Mouse (Mus musculus) left cerebral cortex, postnatal 14 days (tissue): Measurements from ENCODE around the gene Dab1. TPM values are rescaled to one million over a fixed set of nuclear protein-coding genes. Genes with fewer than 3 reads are reported as not detected.

Experiments used
- DNase-seq, 2 experiments: peaks; one replicate each; pipeline ENCODE4 v3.0.0; 2021 to 2022; ENCODE audit warnings: low spot score in 2 of 2, mixed read lengths in 1 of 2
- intact Hi-C: fragments of 180-260 bp; cut with DNase I; formaldehyde crosslinking; loops from one replicate; pipeline ENCODE4 v1.15.1; 2025
- long read RNA-seq, 2 experiments: library from polyadenylated mRNA; stranded (forward); transcript quantifications; one replicate each; pipeline ENCODE4 v2.0.0; 2021
- total RNA-seq, 2 experiments: library from RNA; stranded (reverse); gene quantifications; 2 replicates each; pipeline ENCODE4 v1.2.3; 2021

Dab1 gene
- total RNA-seq, result 100 to 1,000 TPM in 1 of 2 experiments, 10 to 100 TPM in 1; 92.3 to 101 TPM
- long read RNA-seq, experiment 1, full-length matches to known transcripts, result 11 of 71 reads
- long read RNA-seq, experiment 1, partial matches to known transcripts, result 27 of 71 reads
- long read RNA-seq, experiment 1, other reads (novel, unspliced or antisense), result 33 of 71 reads
- long read RNA-seq, experiment 2, full-length matches to known transcripts, result 22 of 71 reads
- long read RNA-seq, experiment 2, partial matches to known transcripts, result 21 of 71 reads
- long read RNA-seq, experiment 2, other reads (novel, unspliced or antisense), result 28 of 71 reads

DNA sequence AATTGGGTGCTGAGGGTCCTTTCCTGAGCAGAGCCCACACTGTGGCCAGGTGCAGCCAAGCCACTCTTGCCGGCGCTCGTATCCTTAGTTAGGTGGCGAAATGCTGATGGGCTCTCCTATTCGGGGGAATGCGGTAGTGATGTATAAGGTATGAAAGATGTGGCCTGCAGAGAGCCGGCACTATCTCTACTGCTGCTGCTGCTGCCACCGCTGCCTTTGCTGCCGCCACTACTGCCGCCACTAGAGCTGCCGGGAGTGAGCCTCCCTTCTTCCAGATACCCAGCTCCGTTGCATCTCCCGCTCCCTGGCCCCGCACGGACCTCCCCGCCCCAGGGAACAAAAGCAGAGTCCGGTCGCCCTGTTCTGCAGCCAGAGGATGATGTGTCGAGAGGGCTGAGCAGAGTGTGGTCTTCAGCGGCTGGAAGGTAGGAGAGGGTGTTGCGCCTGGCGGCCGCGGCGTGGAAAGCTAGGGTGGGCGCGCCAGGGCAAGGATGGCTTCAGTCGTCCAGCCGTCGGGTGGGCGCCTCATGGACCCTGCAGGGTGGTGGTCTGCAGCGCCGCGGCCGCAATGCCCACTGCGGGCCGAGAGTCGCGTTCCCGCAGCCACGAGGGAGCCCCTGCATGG is at the start of gene Dab1:
Gene Dab1, plus strand, starts transcription at position 39 of the 625 bp plus-strand sequence.
- peak; percentile 81 to 82 for DNase-seq
- intact Hi-C loops, result no loop called here

GRCm38 (mm10) chr4:103571721-103572352 is 47.3 kb upstream of the Dab1 start:
- intact Hi-C loops, result no loop called here
- no peak for DNase-seq

GRCm38 (mm10) chr4:103575556-103575955 is 43.6 kb upstream of the Dab1 start:
- no peak for DNase-seq
- intact Hi-C loops, result no loop called here

DNA sequence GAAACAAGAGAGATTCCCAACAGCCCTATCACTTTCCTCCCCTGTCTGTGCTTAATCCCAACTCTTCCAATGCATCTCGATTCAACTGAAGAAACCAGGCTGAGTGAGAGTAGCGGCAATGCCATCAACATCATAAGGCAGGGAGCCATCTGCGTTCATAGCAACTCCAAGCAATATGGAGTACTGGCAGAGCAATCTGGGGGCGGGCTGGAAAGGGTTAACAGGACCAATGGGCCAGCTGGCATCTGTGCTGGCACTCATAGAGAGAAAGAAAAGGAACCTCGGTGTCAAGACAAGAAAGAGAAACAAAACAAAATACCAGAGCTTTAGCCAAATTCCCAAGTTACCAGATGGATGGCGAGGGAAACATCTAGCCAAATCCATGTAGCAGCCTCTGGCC is 42.9 kb upstream of the Dab1 start:
- intact Hi-C loops, result no loop called here
- no peak for DNase-seq

GRCm38 (mm10) chr4:103577111-103577815 is 41.9 kb upstream of the Dab1 start:
- DNase-seq, result peak in 1 of 2 experiments; percentile 23
- intact Hi-C loops, result no loop called here

DNA sequence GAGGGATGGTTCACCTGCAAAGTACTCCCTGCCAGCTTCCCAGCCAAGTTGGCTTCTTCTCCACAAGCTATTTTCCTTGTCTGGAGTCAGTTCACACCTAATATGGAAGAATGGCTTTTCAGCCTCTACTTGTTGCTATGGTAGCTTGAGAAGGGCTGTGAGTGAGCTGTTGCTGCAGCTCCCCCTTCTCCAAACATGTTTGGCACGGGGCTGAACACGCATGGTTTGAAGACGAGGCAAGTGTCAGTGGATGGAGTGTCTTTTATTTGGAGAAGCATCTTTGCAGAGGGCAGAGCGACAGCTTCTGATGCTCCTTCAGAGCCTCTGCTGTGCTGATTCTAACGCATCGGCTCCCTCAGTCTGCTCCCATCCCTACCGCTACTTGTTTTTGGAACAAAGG is 41.3 kb upstream of the Dab1 start:
- intact Hi-C loops, result no loop called here
- peak in 1 of 2 experiments; percentile 40 for DNase-seq

DNA sequence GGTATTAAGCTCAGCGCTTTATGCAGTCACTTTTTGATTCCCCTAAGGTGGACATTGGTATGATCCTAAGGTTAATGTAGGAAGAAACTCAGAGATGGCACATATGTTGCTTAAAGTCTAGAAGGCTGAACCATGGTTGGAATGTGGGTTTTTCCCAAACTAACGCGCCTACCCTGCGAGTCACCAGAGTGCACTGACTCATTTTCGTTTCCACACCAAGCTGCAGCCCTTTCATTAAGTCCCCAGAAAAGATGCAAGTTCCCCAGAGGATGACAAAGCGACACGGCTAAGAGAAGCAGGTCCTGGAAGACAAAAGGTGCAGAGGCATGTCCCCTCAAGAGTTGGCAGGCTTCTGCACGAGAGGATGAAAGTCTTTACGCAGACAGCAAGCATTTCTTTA is 39.1 kb upstream of the Dab1 start:
- intact Hi-C loops, result no loop called here
- no peak for DNase-seq

DNA sequence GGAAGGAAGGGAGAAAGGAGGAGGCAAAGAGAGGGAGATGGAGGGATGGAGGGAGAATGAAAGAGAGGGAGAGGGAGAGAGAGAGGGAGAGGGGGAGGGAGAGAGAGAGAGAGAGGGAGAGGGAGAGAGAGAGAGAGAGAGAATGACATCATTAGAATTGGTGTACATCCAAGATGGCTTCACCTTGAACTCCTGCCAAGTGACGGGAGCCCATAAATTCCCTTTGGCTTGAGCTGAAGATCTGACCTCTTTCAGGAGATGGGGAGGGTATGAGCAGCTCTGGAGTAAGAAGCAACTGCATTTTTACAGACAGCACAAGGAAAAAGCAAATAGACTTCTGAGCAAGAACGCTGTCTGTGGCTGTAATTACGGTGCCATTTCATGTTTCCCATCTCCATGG is 4.1 kb upstream of the Dab1 start:
- intact Hi-C loops, result no loop called here
- DNase-seq, result no peak

- intact Hi-C loops, result loop anchor here (10.0 kb wide), 1 partner anchor 275 kb away; no protein-coding TSS in a partner anchor
- peak in 1 of 2 experiments; percentile 45 for DNase-seq
Measured at GRCm38 (mm10) chr4:103619946-103620371, 800 bp downstream of the Dab1 start.

DNA sequence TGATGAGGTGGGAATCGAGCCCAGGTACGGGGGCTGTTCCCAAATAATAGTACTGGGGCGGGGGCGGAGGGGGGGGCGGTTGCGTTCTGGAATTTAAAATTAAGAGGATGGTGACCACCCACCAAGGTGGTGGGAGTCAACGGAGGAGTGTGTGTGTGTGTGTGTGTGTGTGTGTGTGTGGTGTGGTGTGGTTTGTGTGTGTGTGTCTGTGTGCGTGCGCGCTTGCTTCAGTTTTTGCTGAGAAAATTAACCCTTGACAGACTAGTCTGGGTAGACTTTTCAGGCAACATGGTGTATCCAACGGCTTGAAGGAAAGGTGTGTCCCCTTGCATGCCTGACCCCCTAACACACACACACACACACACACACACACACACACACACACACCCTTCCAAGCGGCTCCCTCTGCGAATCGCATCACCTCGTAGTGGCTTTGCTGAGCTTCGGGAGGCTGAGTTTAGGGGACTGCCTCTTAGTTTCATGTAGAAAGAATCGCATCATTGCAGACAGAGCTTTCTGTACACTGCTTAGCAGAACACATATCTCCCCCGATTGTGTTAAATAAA is 1.5 kb downstream of the Dab1 start:
- intact Hi-C loops, result loop anchor here (10.0 kb wide), 1 partner anchor 274 kb away; no protein-coding TSS in a partner anchor
- peak; percentile 36 to 53 for DNase-seq

DNA sequence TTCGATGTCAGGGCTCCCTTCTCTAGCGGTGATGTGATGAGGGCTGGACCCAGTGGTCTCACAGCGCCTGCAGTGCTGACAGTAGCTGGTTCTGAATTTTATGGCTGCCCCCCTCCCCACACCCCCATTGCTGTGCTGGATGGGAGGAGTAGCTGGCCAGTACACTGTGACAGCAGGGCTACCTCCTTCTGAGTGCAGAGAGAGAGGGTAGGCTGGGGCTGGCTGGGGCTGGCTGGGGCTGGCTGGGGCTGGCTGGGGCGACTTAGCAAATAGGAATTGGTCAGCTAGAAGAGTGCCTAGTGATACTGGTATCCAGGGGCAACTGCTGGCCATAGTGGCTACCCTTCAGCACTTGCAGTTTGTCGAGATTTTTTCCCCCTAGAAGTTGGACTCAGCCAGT is 2.4 kb downstream of the Dab1 start:
- DNase-seq, result peak in 1 of 2 experiments; percentile 47
- intact Hi-C loops, result loop anchor here (10.0 kb wide), 1 partner anchor 273 kb away; no protein-coding TSS in a partner anchor

- intact Hi-C loops, result no loop called here
- peak; percentile 39 to 51 for DNase-seq
Measured at GRCm38 (mm10) chr4:103630177-103630576, 11.0 kb downstream of the Dab1 start.

DNA sequence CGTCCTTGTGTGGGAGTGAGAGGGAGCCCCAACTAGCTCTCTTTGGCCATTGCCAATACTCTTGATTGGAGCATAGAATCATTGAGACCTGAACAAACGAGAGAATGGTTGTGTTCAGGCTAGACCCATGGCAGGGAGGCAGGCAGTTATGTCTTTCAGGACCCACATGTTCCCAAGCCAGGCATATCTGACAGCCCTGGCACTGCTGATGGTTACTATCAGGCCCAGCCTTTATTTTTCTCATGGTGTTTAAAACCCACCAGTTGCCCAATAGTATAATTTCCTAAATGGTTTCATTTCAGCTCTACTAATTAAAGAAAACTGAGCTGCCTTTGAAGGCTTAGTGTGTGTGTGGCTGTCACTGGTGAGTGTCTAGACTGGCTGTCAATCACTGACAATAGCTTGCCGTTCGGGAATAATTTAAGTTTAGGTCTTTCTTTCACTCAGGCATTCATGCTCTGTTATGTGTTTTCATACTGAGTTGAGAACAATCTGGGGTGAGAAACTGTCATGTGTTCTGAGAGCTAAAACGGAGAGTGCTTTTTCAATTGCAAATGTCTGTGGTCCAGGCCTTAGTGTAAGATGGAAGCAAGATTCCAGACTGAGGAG is 17.1 kb downstream of the Dab1 start:
- intact Hi-C loops, result no loop called here
- DNase-seq, result no peak

DNA sequence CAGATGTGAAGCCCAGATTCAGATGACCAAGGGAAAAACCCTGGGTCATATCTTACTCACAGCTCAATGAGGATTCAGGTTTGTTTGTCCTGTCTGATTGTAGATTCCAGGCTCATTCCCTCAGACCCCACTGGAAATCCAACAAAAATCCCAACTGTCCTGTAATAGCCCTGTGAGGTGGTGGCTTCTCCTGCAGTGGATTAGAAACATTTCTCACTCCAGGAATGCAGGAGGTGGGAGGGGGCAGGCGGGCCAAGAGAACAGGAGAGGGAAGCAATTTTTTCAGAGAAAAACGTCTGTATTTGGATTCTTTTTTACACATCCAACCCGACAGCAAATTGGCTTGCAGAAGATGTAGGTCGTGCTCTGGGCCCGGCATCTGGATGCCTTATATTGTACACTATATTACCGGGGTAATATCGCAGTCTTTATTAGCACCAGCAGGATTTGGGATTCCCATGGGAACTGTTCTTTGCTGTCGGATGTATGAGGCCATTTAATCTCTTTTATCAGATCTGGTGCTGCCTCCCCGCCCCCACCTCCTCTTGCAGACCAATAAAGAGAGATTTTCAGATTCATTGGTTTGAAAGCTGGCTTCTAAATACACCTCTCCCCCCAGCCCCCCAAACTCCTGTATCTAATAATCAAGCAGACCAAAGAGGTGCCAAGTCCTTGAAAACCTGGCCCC is 29.2 kb downstream of the Dab1 start:
- no peak for DNase-seq
- intact Hi-C loops, result no loop called here

- no peak for DNase-seq
- intact Hi-C loops, result no loop called here
Measured at GRCm38 (mm10) chr4:103655740-103656139, 36.6 kb downstream of the Dab1 start.

DNA sequence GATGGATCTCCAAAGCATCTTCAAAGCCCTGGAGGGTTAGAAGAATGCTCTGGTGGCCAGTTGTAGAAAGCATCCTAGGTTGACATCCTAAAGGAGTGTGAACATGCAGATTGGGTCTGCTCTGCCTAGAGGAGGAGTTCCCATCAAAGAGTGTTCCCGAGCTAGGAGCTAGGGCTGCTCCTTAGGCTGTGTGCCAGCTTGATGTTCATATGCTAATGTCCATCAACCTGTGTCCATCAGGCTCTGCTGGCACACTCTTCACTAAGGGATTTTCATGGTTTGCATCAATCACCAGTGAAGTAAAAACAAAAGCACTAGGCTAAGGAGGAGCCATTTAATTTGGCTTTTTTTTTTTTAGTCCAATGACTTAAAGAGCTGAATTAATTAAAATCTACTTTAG is 42.2 kb downstream of the Dab1 start:
- intact Hi-C loops, result no loop called here
- DNase-seq, result no peak

- intact Hi-C loops, result no loop called here
- DNase-seq, result no peak
Measured at GRCm38 (mm10) chr4:103667438-103667837, 48.3 kb downstream of the Dab1 start.

- DNase-seq, result no peak
- intact Hi-C loops, result no loop called here
Measured at GRCm38 (mm10) chr4:103677195-103677594, 58.0 kb downstream of the Dab1 start.

- intact Hi-C loops, result no loop called here
- DNase-seq, result no peak
Measured at GRCm38 (mm10) chr4:103678501-103678900, 59.3 kb downstream of the Dab1 start.
